Mouse (Mus musculus) stomach, embryonic 14.5 days (tissue): ENCODE data around the gene Foxg1. TPM values are rescaled to one million over a fixed set of nuclear protein-coding genes. Genes with fewer than 3 reads are reported as not detected.

Source experiments
- ATAC-seq: fragments of 200-750 bp; cut with Nextera tagmentation; 2 replicates; pipeline ENCODE4 v1.8.0; 2017; ENCODE audit warnings: low read depth, moderate TSS enrichment; ENCODE audit not compliant: insufficient number of reproducible peaks, insufficient read depth, low FRiP score
- H3K27ac ChIP-seq: fragments of 300-500 bp; sonication (generic); 2 replicates; pipeline ENCODE4 v1.5.1; 2014; ENCODE audit warnings: mild to moderate bottlenecking, low read length, moderate library complexity, mixed read lengths
- H3K27me3 ChIP-seq: fragments of 300-500 bp; sonication (generic); 2 replicates; pipeline ENCODE4 v1.6.1; 2014; ENCODE audit warnings: low read length, control low read depth, mixed read lengths; ENCODE audit not compliant: control insufficient read depth, insufficient read depth
- H3K36me3 ChIP-seq: fragments of 300-500 bp; sonication (generic); 2 replicates; pipeline ENCODE4 v1.6.1; 2014; ENCODE audit warnings: mild to moderate bottlenecking, control low read depth, low read length, moderate library complexity, mixed read lengths; ENCODE audit not compliant: control insufficient read depth, insufficient read depth
- H3K4me1 ChIP-seq: fragments of 300-500 bp; sonication (generic); 2 replicates; pipeline ENCODE4 v1.6.1; 2014; ENCODE audit warnings: low read length, control low read depth, mixed read lengths; ENCODE audit not compliant: control insufficient read depth, insufficient read depth
- H3K4me2 ChIP-seq: fragments of 300-500 bp; sonication (generic); replicated peaks from 2 replicates; pipeline ENCODE4 v1.6.1; 2014; ENCODE audit warnings: low read depth, low read length, control low read depth
- H3K4me3 ChIP-seq: fragments of 300-500 bp; sonication (generic); 2 replicates; pipeline ENCODE4 v1.5.1; 2014; ENCODE audit warnings: low read depth, low read length, control low read depth
- H3K9ac ChIP-seq: fragments of 300-500 bp; sonication (generic); replicated peaks from 2 replicates; pipeline ENCODE4 v1.6.1; 2014; ENCODE audit warnings: low read depth, mild to moderate bottlenecking, control low read depth, low read length, moderate library complexity, mixed read lengths
- H3K9me3 ChIP-seq: fragments of 300-500 bp; sonication (generic); 2 replicates; pipeline ENCODE4 v1.6.1; 2016; ENCODE audit warnings: low read depth, low read length, control low read depth; ENCODE audit not compliant: control insufficient read depth
- WGBS: fragments of 180-500 bp; shearing (Covaris S2); extraction: QIAGEN DNeasy Blood & Tissue Kit; methylation state at CpG from one replicate; pipeline ENCODE4 v1.1.7; 2014; 5-methylcytosine and 5-hydroxymethylcytosine counted together
- polyA plus RNA-seq: library from polyadenylated mRNA; unstranded; fragments of >200 nt; fragmentation: Nextera tagmentation; extraction: Ambion mirVana; gene quantifications from 2 replicates; pipeline ENCODE4 v1.2.1, GENCODE M21; 2014

Foxg1 gene
- polyA plus RNA-seq, 1 experiment from 2014 or later, result not detected

- Histone ChIP-seq H3K36me3 (no peaks in the 10 kb centered on the region), H3K27me3 (peaks cover 2% of the 10 kb centered on the region; the same call in 1 of the 2 replicates), H3K4me3 (no peak overlapping the region), H3K4me2 (no peak overlapping the region), H3K27ac (no peak overlapping the region), H3K4me1 (no peaks in the 10 kb centered on the region), H3K9ac (no peak overlapping the region), H3K9me3 (no peaks in the 10 kb centered on the region)
- 89% methylated on average over 2 of the region's 2 CpGs for WGBS
- no peak for ATAC-seq
These were observed 27.4 kb downstream of the Foxg1 start for GRCm38 (mm10) chr12:49409833-49410232.

- H3K4me3 ChIP-seq, result no peak overlapping the region
- no peaks in the 10 kb centered on the region for H3K9me3 ChIP-seq
- no peaks in the 10 kb centered on the region for H3K36me3 ChIP-seq
- no peaks in the 10 kb centered on the region for H3K27me3 ChIP-seq
- H3K27ac ChIP-seq, result no peak overlapping the region
- H3K4me1 ChIP-seq, result no peaks in the 10 kb centered on the region
- no peak overlapping the region for H3K9ac ChIP-seq
- 59% methylated on average over 3 of the region's 3 CpGs for WGBS
- no peak for ATAC-seq
- H3K4me2 ChIP-seq, result no peak overlapping the region
These were observed 35.5 kb downstream of the Foxg1 start for GRCm38 (mm10) chr12:49417963-49418362.

Other genes starting within 250 kb of the Foxg1 start
- gene Gm43517, start 2.5 kb downstream of the Foxg1 start, polyA plus RNA-seq, result not detected in 2 replicates